Mouse (Mus musculus) heart, embryonic 13.5 days (tissue): Measurements from ENCODE around the gene Usp30. TPM values are rescaled to one million over a fixed set of nuclear protein-coding genes. Genes with fewer than 3 reads are reported as not detected.

Experiments used
- ATAC-seq: fragments of 200-750 bp; cut with Nextera tagmentation; 2 replicates; pipeline ENCODE4 v1.8.0; 2017; ENCODE audit warnings: moderate TSS enrichment; ENCODE audit not compliant: insufficient number of reproducible peaks, low FRiP score, low TSS enrichment; ENCODE audit errors: extremely low read depth
- H3K27ac ChIP-seq: fragments of 300-500 bp; sonication (generic); replicated peaks from 2 replicates; pipeline ENCODE4 v1.5.1; 2015; ENCODE audit warnings: moderate library complexity, mild to moderate bottlenecking, inconsistent platforms
- H3K27me3 ChIP-seq: fragments of 300-500 bp; sonication (generic); replicated peaks from 2 replicates; pipeline ENCODE4 v1.6.1; 2015; ENCODE audit warnings: mild to moderate bottlenecking, inconsistent platforms
- H3K36me3 ChIP-seq: fragments of 300-500 bp; sonication (generic); 2 replicates; pipeline ENCODE4 v1.6.1; 2015; ENCODE audit warnings: mild to moderate bottlenecking, inconsistent platforms
- H3K4me1 ChIP-seq: fragments of 300-500 bp; sonication (generic); 2 replicates; pipeline ENCODE4 v1.6.1; 2015; ENCODE audit warnings: inconsistent platforms
- H3K4me2 ChIP-seq: fragments of 300-500 bp; sonication (generic); 2 replicates; pipeline ENCODE4 v1.6.1; 2015; ENCODE audit warnings: inconsistent platforms, mild to moderate bottlenecking, moderate library complexity
- H3K4me3 ChIP-seq: fragments of 300-500 bp; sonication (generic); 2 replicates; pipeline ENCODE4 v1.5.1; 2015; ENCODE audit warnings: moderate library complexity, mild to moderate bottlenecking, inconsistent platforms
- H3K9ac ChIP-seq: fragments of 300-500 bp; sonication (generic); 2 replicates; pipeline ENCODE4 v1.6.1; 2015; ENCODE audit warnings: inconsistent platforms, mild to moderate bottlenecking, moderate library complexity
- H3K9me3 ChIP-seq: fragments of 300-500 bp; sonication (generic); 2 replicates; pipeline ENCODE4 v1.6.1; 2016; ENCODE audit warnings: inconsistent platforms
- WGBS: fragments of 180-500 bp; shearing (Covaris S2); methylation state at CpG from one replicate; pipeline ENCODE4 v1.1.7; 2015; ENCODE audit warnings: mixed read lengths; 5-methylcytosine and 5-hydroxymethylcytosine counted together
- polyA plus RNA-seq: library from polyadenylated mRNA; unstranded; fragments of >200 nt; fragmentation: Nextera tagmentation; extraction: Ambion mirVana; gene quantifications from 2 replicates; pipeline ENCODE4 v1.2.1, GENCODE M21; 2015

Gene Usp30
- polyA plus RNA-seq, 1 experiment from 2014 or later, result 7.4 TPM

DNA sequence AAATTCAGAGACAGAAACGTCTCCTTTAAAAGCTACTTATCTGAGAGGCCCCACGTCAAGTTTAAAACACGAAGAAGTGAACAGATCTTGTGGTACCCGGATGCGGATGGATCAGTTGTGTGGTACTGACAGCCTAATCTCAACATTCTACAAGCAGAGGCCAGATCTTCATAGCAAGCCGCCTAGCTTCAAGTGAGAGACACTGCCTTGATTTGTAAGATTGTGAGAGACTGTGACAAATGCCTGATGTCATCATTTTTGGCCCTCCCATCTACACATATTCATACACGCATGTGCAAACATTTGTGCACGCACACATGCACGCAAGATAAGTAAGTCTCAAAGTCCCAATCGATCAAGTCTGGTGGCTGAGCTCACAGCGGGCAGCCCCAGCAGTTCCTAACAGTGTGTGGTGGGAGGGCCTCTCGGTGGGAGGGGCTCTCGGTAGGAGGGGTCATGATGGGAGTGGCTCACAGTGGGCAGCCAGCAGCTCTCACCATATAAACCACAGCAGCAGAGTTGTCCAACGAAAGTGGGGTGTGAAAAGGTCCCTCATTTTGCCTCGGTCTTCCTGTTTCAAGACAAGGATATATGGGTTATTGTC lies 23.8 kb upstream of the Usp30 start:
- H3K4me2 ChIP-seq, result peak overlapping the region; percentile 40
- no peaks in the 10 kb centered on the region for H3K36me3 ChIP-seq
- no peak; the same call in 1 of the 2 replicates for ATAC-seq
- no peak overlapping the region for H3K27ac ChIP-seq
- H3K9me3 ChIP-seq, result no peaks in the 10 kb centered on the region
- H3K4me1 ChIP-seq, result peaks cover 26% of the 10 kb centered on the region
- H3K27me3 ChIP-seq, result peaks cover 14% of the 10 kb centered on the region; the same call in 1 of the 2 replicates
- 0 out of 2 replicates have a peak overlapping the region, but pooled peaks have one; percentile 28 for H3K9ac ChIP-seq
- H3K4me3 ChIP-seq, result no peak overlapping the region
- WGBS, result 11% methylated on average over 15 of the region's 15 CpGs

DNA sequence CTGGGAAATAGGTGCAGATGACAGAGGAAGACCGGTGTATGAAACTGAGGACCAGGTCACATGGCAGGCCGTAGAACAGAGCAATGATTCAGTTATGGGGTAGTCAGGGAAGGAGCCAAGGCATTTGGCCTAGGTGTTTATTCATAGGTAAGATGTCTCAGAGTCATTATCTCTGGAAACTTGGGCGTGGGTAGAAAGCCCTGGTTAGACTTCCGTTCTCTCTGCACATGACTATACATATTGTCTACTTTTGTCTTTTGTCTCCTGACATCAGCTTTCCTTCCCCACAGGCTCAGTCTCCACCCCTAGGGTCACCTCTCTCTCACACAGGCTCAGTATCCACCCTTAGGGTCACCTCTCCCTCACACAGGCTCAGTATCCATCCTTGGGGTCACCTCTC lies 21.5 kb upstream of the Usp30 start:
- Histone ChIP-seq H3K9me3 (no peaks in the 10 kb centered on the region), H3K4me2 (no peak overlapping the region), H3K36me3 (no peaks in the 10 kb centered on the region), H3K27me3 (no peaks in the 10 kb centered on the region; the same call in 1 of the 2 replicates), H3K27ac (no peak overlapping the region), H3K9ac (no peak overlapping the region), H3K4me3 (no peak overlapping the region), H3K4me1 (peaks cover 21% of the 10 kb centered on the region)
- WGBS, result 75% methylated on average over 4 of the region's 4 CpGs
- ATAC-seq, result no peak

GRCm38 (mm10) chr5:114045134-114045533 lies 20.1 kb upstream of the Usp30 start:
- Histone ChIP-seq H3K27ac (no peak overlapping the region), H3K36me3 (no peaks in the 10 kb centered on the region), H3K9me3 (no peaks in the 10 kb centered on the region), H3K9ac (no peak overlapping the region), H3K4me2 (no peak overlapping the region), H3K4me1 (peaks cover 20% of the 10 kb centered on the region), H3K4me3 (no peak overlapping the region), H3K27me3 (no peaks in the 10 kb centered on the region; the same call in 1 of the 2 replicates)
- WGBS, result 82% methylated on average over 1 of the region's 1 CpGs
- no peak for ATAC-seq

GRCm38 (mm10) chr5:114046151-114046550 lies 19.1 kb upstream of the Usp30 start:
- Histone ChIP-seq H3K36me3 (no peaks in the 10 kb centered on the region), H3K27me3 (no peaks in the 10 kb centered on the region; the same call in 1 of the 2 replicates), H3K9me3 (no peaks in the 10 kb centered on the region), H3K27ac (no peak overlapping the region), H3K4me2 (no peak overlapping the region), H3K9ac (no peak overlapping the region), H3K4me3 (no peak overlapping the region), H3K4me1 (peaks cover 10% of the 10 kb centered on the region)
- no peak for ATAC-seq
- WGBS, result 51% methylated on average over 3 of the region's 3 CpGs

- WGBS, result 50% methylated on average over 3 of the region's 3 CpGs
- Histone ChIP-seq H3K9me3 (no peaks in the 10 kb centered on the region), H3K27ac (no peak overlapping the region), H3K4me3 (no peak overlapping the region), H3K4me2 (no peak overlapping the region), H3K27me3 (no peaks in the 10 kb centered on the region; the same call in 1 of the 2 replicates), H3K4me1 (peaks cover 6% of the 10 kb centered on the region), H3K36me3 (no peaks in the 10 kb centered on the region), H3K9ac (no peak overlapping the region)
- ATAC-seq, result no peak
Observed at GRCm38 (mm10) chr5:114046604-114047003, 18.7 kb upstream of the Usp30 start.

GRCm38 (mm10) chr5:114047182-114047581 lies 18.1 kb upstream of the Usp30 start:
- no peak for ATAC-seq
- Histone ChIP-seq H3K36me3 (no peaks in the 10 kb centered on the region), H3K4me1 (peaks cover 6% of the 10 kb centered on the region; the same call in 1 of the 2 replicates), H3K27ac (no peak overlapping the region), H3K9me3 (no peaks in the 10 kb centered on the region), H3K27me3 (no peaks in the 10 kb centered on the region; the same call in 1 of the 2 replicates), H3K4me3 (no peak overlapping the region), H3K4me2 (no peak overlapping the region), H3K9ac (no peak overlapping the region)
- 74% methylated on average over 5 of the region's 5 CpGs for WGBS

- peaks cover 9% of the 10 kb centered on the region; the same call in 1 of the 2 replicates for H3K4me1 ChIP-seq
- H3K4me2 ChIP-seq, result no peak overlapping the region
- no peak overlapping the region for H3K27ac ChIP-seq
- no peak overlapping the region for H3K9ac ChIP-seq
- no peak for ATAC-seq
- H3K27me3 ChIP-seq, result no peaks in the 10 kb centered on the region; the same call in 1 of the 2 replicates
- no peaks in the 10 kb centered on the region for H3K36me3 ChIP-seq
- H3K4me3 ChIP-seq, result no peak overlapping the region
- WGBS, result 48% methylated on average over 12 of the region's 12 CpGs
- H3K9me3 ChIP-seq, result no peaks in the 10 kb centered on the region
Observed at GRCm38 (mm10) chr5:114048731-114049308, 16.4 kb upstream of the Usp30 start.

- H3K9ac ChIP-seq, result no peak overlapping the region
- WGBS, result 19% methylated on average over 9 of the region's 9 CpGs
- ATAC-seq, result no peak
- H3K36me3 ChIP-seq, result no peaks in the 10 kb centered on the region
- peak overlapping the region; percentile 73 for H3K27ac ChIP-seq
- H3K4me1 ChIP-seq, result peaks cover 9% of the 10 kb centered on the region; the same call in 1 of the 2 replicates
- no peaks in the 10 kb centered on the region for H3K9me3 ChIP-seq
- H3K27me3 ChIP-seq, result no peaks in the 10 kb centered on the region; the same call in 1 of the 2 replicates
- H3K4me3 ChIP-seq, result peak overlapping the region; percentile 20
- peak overlapping the region; percentile 54 for H3K4me2 ChIP-seq
Observed at GRCm38 (mm10) chr5:114052246-114052761, 13.0 kb upstream of the Usp30 start.

GRCm38 (mm10) chr5:114057129-114057731 lies 8.0 kb upstream of the Usp30 start:
- no peak for ATAC-seq
- no peak overlapping the region for H3K27ac ChIP-seq

DNA sequence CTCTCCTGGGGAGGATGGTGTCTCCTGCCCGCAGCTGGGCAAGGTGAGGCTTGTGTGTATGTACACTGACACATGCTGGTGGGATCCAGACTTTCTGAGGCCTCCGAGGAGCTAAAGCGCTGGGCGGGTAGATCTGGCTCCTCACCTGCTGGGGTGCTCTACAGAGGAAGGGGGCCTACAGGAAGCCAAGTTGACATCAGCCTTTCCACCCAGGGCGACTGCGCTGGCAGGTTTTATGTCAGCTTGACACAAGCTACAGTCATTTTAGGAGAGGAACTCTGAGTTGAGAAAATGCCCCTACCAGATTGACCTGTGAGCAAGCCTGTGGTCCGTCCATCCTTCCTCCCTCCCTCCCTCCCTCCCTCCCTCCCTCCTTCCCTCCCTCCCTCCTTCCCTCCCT lies 3.6 kb upstream of the Usp30 start:
- H3K4me3 ChIP-seq, result no peak overlapping the region
- no peaks in the 10 kb centered on the region for H3K9me3 ChIP-seq
- WGBS, result 34% methylated on average over 7 of the region's 7 CpGs
- H3K27ac ChIP-seq, result no peak overlapping the region
- 0 out of 2 replicates have a peak, but pooled peaks cover 3% of the 10 kb centered on the region for H3K27me3 ChIP-seq
- no peak overlapping the region for H3K4me2 ChIP-seq
- no peak for ATAC-seq
- H3K36me3 ChIP-seq, result no peaks in the 10 kb centered on the region
- H3K4me1 ChIP-seq, result no peaks in the 10 kb centered on the region
- no peak overlapping the region for H3K9ac ChIP-seq

More at GRCm38 (mm10) chr5:114057129-114057731, 8.0 kb upstream of the Usp30 start:
- Histone ChIP-seq H3K4me1 (peaks cover 2% of the 10 kb centered on the region; the same call in 1 of the 2 replicates), H3K9me3 (no peaks in the 10 kb centered on the region), H3K36me3 (no peaks in the 10 kb centered on the region), H3K4me3 (no peak overlapping the region), H3K4me2 (no peak overlapping the region), H3K27me3 (0 out of 2 replicates have a peak, but pooled peaks cover 3% of the 10 kb centered on the region), H3K9ac (no peak overlapping the region)
- WGBS, result 63% methylated on average over 9 of the region's 9 CpGs

DNA sequence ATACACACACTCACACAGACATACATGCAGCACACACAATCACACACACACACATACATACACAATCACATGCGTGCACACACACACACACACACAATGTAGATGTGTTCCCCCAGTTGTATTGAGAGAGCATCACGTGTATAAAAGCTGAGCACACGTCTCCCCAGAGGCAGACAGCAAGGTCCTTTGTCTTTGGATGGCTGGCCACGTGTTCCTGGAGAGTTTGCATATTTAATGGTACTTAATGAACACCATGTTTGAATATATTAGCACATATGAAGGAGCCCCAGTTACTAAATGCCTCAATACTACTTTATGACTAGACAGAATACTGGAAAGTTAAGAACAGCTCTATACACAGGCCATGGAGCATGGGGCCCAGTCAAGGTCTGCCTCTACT lies 1.3 kb upstream of the Usp30 start:
- Histone ChIP-seq H3K4me3 (no peak overlapping the region), H3K9me3 (no peaks in the 10 kb centered on the region), H3K36me3 (no peaks in the 10 kb centered on the region), H3K4me2 (no peak overlapping the region), H3K4me1 (no peaks in the 10 kb centered on the region), H3K9ac (no peak overlapping the region), H3K27ac (no peak overlapping the region), H3K27me3 (0 out of 2 replicates have a peak, but pooled peaks cover 3% of the 10 kb centered on the region)
- no peak for ATAC-seq
- WGBS, result 69% methylated on average over 4 of the region's 4 CpGs
